Mouse (Mus musculus) megakaryocyte progenitor cell, adult 5-6 weeks (primary cell): Measurements from ENCODE around the gene Tut1. TPM values are rescaled to one million over a fixed set of nuclear protein-coding genes. Genes with fewer than 3 reads are reported as not detected.

Source experiments
- ATAC-seq: replicated peaks from 2 replicates; pipeline ENCODE4 v1.8.0; 2016; ENCODE audit warnings: mild to moderate bottlenecking, moderate TSS enrichment, inconsistent platforms; ENCODE audit not compliant: poor library complexity
- total RNA-seq, 2 experiments: library from RNA; stranded (forward) in 1 of 2; stranded (reverse) in 1 of 2; fragments of 157-497, 149-512 nt in 1 of 2; fragments of 200-1000 nt in 1 of 2; gene quantifications; 2 replicates each; pipeline versions ENCODE4 v1.2.3 to v1.2.4; 2015 to 2017

The Tut1 gene
- total RNA-seq (2015), result 6.2 and 8.7 TPM in 2 replicates
- 19.9 and 23.8 TPM in 2 replicates for total RNA-seq (2017)

DNA sequence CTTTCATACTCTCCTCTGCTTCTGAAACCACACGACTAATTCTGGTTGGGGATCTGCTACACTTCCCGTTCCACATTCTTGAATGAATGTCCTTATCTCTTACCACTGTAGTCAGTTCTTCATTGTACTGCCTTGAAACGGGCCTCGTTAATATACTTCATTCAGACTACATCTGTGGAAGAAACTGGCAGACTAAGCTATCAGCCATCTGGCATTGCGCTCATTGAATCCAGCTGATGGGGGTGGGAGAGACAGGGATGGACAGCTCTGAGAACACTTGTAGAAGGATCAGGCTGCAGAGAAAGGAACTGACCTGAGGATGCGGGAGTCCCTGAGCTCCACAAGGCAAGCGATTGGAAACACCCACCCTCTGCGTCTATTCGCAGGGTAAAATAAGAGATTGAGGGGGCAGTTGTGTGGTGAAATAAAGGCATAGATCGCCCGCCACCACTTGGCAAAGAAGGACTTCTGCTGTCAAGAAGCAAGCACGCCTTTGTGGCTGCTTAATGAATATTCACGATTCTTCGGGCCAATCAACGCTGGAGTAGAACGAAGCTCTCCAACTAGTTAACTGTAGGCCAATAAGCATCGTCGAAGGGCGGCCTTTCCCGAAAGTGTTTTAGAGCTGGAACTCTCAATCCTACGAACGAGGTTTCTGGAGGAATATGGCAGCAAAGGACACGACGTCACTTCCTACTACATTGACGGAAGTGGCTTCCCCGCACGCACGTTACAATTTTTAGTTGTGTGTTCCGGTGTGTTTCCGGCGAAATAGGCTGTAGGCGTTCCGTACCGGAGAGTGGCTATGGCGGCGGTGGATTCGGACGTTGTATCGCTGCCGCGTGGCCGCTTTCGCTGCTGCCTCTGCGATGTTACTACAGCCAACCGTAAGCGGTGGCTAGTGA is at the start of gene Tut1:
TSS of gene Tut1 (plus strand) at position 713 of the 905 bp plus-strand sequence.
- ATAC-seq, result peak; percentile 96

DNA sequence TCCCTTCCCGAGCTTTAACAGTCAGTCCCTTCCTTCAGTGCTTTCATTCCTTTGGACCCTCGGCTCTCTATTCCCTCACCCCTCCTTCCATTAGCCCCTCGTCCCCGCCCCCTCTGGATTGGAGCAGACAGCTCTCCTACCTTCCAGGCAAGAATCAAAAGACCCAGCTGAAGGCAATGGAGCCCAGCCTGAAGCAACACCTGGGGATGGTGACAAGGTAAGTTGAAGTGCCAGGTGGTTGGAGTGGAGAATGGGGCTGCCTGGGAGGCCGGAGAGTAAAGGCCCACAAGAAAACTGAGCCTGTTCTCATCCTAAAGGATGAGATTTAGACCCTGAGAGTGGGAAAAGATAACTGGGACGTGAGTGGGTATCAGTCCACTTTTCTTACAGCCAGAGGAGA is 45.1 kb upstream of the Tut1 start:
- no peak for ATAC-seq

- no peak for ATAC-seq
Measured at GRCm38 (mm10) chr19:8911810-8912209, 41.8 kb upstream of the Tut1 start.

- ATAC-seq, result no peak
Measured at GRCm38 (mm10) chr19:8914212-8914611, 39.4 kb upstream of the Tut1 start.

DNA sequence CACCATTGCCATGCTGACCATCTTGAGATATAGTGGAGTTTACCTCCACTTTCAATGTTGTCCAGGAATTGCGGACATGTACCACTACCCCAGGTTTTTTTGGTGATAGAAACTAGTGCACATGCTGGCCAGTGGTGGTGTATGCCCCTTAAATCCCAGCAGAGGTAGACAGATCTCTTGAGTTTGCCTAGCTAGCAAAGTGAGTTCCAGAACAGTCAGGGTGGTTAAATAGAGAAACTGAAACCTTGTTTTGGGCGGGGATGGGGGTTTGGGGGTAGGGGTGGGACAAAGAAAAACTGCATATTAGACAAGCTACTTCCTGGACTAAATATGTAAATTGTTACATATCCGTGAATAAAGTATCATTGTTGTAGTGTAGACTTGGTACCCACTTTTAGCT is 34.6 kb upstream of the Tut1 start:
- no peak for ATAC-seq

GRCm38 (mm10) chr19:8919684-8920072 is 34.0 kb upstream of the Tut1 start:
- no peak for ATAC-seq

DNA sequence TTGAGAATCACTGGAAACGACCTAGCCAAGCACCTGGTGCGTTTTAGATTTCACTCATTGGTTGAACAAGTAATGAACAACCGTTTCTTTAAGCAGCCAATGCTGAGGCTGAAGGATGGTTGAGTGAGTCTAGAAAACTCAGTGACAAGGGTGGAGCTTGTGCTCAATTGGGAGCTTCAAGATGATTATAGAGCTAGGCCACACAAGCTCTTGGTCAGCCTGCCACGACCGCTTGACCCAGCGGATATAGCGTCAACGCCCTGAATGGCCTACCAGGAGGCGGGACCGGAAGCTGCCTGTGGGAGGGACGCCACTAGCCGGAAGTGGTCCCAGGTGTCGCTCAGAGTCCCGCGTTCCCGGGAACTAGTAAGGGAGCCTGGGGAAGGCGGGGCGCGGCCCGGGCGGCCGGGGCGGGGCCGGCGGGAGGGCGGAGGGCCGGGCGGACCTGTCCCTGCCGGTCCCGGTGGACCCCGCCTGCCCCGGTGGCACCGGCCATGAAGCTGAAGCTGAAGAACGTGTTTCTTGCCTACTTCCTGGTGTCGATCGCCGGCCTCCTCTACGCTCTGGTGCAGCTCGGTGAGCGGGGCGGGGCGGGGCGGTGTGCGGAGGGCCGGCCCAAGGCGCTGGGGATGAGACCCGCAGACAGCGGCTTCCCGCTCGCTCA is 33.4 kb upstream of the Tut1 start, which contains the start of gene B3gat3:
TSS of gene B3gat3 (plus strand) at position 302 of the 664 bp plus-strand sequence.
- peak; percentile 91 for ATAC-seq

DNA sequence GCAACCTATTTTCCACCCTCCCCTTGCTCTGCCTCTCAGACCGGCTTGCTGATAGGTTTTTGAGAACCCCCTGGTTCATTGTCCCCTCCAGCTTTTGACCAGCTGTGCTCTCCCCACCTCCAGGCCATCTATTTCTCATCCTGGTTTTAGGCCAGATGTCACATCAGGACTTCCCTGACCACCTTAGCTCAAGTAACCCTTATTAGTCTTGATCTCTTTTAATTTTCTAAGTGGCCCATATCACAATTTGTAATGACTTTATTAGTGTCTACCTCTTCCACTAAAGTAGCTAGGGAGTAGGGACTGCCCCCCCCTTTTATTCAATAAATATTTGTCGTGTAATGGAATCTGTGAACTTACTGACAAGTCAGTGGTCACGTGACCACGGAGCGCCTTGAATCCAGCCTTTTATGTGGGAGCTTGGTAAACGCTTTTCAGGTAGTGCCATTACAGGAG is 32.8 kb upstream of the Tut1 start:
- ATAC-seq, result peak; percentile 10; the same call in 1 of the 2 replicates

DNA sequence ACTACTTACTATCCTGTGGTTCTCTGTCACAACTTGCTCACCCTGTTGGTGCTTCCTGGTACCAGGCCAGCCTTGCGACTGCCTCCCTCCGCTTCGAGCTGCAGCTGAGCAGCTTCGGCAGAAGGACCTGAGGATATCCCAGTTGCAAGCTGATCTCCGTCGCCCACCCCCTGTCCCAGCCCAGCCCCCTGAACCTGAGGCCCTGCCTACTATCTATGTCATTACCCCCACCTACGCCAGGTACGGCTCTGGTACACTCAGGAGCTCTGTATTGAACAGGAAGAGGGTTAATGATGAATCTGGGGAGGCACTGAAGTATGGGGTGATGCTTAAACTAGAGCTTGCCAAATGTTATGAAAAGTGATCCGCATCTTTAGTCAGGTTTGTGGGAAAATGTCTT is 31.9 kb upstream of the Tut1 start:
- no peak for ATAC-seq

DNA sequence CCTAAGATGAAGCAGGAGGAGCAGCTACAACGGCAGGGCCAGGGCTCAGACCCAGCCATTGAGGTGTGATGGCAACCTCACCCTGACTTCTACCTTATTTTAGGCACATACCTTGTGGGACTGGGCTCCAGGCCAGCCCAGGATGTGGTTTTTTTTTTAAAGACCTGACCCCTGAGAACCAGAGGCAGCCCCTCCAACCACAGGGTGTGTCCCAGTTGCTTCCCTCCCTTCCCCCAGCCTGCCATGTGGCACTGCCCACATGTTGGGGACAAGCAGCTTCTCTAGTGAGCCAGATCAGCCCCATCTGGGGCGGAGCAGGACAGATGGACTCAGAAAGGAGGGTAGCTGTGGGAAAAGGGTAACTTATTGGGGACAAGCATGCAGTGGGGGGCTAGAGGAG is 26.9 kb upstream of the Tut1 start:
- ATAC-seq, result no peak

GRCm38 (mm10) chr19:8927891-8928525 is 25.6 kb upstream of the Tut1 start:
- peak; percentile 47 for ATAC-seq

DNA sequence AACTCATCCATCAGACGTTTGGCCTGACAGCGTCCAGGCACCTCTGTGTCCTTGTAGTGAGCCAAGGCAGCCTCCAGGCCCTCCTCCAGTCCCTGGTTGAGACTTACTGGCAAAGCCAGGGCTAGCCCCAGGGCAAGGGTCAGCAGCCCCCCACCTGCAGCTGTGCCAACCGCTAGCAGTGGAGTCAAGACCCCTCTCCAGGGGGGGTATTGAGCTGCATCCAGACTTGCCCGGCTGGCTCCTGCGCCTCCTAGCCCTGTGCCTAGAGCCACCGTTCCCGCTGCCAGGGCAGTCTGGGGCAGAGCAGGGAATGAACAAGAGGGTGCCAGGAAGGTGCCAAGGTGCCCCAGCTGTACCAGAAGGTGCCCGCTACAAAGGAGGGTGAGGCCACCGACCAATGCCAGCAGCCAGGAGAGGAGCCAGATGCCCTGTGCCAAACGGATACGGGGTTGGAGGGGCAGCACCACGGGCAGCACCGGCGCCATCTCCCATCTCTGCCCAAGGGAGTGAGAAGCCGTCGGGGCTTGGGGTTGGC is 24.9 kb upstream of the Tut1 start:
- peak; percentile 37 for ATAC-seq

DNA sequence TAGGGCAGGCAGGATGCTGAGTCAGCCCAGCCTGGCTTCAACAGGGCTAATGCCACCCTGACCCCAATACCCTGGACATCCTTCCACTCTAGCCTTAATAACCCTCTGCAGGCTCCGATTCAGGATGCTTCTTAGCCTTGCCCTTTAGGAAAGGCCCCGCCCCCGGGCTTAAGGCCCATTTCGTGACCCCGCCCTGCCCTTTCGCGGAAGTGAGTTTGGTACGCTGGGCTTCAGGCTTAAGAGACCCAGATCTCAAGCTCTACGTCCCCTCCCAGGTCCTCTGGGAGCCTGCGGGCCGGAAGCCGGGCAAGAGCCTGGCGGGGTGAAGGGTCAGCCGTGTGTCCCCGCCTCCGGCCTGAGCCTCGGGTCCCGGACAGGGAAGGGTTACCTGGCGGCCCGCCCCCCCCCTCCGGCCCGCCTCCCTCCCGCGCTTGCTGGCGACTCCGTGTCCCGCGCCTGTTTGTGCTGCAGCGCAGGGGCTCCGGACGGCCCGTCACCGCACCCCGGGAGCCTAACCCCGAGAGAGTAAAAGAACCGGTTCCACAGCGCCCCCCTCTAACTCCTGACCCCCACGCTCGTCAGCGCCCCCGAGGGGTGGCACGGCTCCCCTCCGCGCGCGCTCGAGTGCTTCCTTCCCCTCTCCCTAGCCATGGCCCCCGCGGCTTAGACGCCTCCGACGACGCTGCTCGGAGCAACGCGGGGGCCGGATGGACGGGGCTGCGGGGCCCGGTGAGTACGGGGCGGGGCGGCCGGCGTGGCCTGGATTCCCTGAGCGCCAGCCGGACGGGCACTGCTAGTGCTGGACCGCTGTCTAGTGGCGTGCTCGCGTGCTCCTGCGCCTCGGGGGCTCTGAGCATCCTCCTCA is 24.2 kb upstream of the Tut1 start, which contains the start of the genes Rom1 and Eml3:
TSS of gene Rom1 (minus strand) at position 133 of the 865 bp plus-strand sequence.
TSS of gene Eml3 (plus strand) at position 329 of the 865 bp plus-strand sequence.
- ATAC-seq, result peak; percentile 68

GRCm38 (mm10) chr19:8930117-8930516 is 23.5 kb upstream of the Tut1 start:
- ATAC-seq, result no peak

GRCm38 (mm10) chr19:8930771-8931170 is 22.9 kb upstream of the Tut1 start:
- no peak for ATAC-seq

DNA sequence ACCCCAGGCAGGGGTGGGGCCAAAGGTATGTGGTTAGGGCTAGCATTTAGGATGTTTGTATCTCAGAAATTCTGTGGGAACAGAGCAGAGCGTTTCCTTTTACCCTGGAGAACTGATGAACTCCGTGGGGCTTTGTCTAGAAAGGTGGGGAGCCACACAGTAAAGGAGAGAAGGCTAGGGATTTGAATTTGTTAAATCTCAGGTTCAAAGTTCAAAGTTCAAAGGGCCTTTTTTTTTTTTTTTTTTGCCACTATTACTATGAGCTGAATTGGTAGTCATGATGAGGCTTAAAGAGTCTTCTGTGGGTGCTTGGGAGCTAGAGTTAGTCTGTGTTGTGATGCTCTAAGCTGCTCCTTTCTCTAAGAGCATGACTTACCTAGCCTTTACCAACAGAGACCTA is 16.9 kb upstream of the Tut1 start:
- ATAC-seq, result no peak

DNA sequence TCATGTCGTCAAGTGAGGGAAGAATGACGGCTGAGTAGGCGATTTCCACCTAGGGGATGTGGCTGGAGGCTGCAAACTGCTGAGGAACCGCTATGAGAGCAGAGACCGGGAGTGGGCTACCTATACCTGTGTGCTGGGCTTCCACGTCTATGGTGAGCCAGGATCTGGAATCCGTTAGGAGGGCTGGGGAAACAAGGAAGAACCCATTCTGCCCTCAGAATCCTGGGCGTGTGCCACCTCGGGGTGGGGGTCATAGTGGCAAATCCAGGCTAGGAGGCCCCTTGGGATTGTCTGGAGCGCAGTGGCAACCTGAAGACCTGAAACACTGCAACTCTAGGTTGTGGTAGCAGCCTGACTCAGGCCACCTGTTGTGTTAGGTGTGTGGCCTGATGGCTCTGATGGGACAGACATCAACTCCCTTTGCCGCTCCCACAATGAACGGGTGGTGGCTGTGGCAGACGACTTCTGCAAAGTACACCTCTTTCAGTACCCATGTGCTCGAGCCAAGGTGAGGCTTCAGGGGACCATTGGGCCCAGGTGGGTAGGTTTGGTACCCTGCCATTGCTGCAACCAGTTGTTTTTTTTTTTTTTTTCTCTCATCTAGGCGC is 13.0 kb upstream of the Tut1 start:
- no peak for ATAC-seq

DNA sequence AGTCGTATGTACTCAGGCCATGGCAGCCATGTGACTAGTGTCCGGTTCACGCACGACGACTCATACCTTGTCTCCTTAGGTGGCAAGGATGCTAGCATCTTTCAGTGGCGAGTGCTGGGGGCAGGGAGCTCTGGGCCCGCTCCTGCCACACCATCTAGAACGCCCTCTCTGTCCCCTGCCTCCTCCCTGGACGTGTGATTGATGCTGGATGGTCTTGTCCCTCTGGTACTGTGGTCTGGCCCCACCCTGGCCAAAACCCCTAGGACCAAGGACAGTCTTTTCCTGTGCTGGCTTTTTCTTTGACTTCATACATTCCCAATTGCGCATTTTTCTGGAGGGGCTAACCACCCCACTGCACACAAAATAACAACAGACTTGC is 12.5 kb upstream of the Tut1 start:
- ATAC-seq, result no peak

DNA sequence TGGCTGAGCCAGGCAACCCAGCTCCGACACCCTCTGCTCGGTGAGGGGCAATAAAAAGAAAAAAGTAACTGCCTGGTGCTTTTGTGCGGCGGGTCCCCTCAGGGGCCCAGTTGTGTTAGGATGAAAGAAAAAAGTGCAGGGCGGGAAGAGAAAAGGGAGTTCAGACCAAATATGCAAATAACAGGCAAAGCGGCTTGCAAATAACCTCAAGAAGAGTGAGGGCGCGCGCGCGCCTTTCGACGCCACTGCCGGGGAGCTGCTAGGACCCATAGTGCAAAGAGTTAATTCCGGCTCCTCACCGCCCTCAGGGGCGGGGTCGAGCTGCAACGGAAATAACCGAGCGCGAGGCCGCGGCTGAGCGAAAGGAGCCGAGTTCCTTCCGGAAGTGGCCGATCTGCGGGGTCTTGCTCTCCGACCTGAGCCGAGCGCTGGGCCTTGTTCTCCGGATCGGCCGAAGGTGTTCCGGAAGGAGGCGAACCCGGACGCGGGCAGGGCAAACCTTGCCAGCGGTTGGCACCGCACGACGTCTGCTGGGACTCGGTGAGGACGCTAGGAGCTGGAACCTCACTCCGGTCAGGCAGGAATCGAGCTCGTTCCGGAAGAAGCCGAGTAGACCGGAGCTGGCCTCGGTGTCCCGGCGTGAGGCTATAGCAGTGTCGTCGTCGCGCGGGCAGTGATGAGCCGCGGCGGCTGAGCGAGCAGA is 12.0 kb upstream of the Tut1 start, which contains the start of gene Mta2:
TSS of gene Mta2 (plus strand) at position 361 of the 703 bp plus-strand sequence.
- peak; percentile 79 for ATAC-seq
